Mouse (Mus musculus) MEL (cell line): ENCODE measurements around the gene Rnase12. TPM values are rescaled to one million over a fixed set of nuclear protein-coding genes. Genes with fewer than 3 reads are reported as not detected.
A peak's percentile ranks its signal among the peaks of the same experiment; 100 is the strongest.

ENCODE experiments used
- DNase-seq: peaks from one replicate; pipeline ENCODE4 v3.0.0; 2011; ENCODE audit warnings: low read depth, low spot score
- H3K27ac ChIP-seq: 2 replicates; pipeline ENCODE4 v1.5.1; 2012; ENCODE audit warnings: low read depth, mild to moderate bottlenecking, control low read depth, low read length, moderate library complexity; ENCODE audit not compliant: control insufficient read depth
- H3K27me3 ChIP-seq, 2 experiments: fragments of 150-350 bp in 1 of 2; sonication (generic) in 1 of 2; 2 replicates each; pipeline ENCODE4 v1.6.1; 2012; ENCODE audit warnings: low read length in 2 of 2, mild to moderate bottlenecking in 2 of 2, improper control_type of control experiment in 1 of 2, moderate library complexity in 1 of 2; ENCODE audit not compliant: insufficient read depth in 2 of 2, control insufficient read depth in 1 of 2
- H3K36me3 ChIP-seq, 2 experiments: 2 replicates each; pipeline ENCODE4 v1.6.1; 2012 to 2014; ENCODE audit warnings: low read length in 2 of 2, improper control_type of control experiment in 1 of 2, inconsistent platforms in 1 of 2, mild to moderate bottlenecking in 1 of 2; ENCODE audit not compliant: insufficient read depth in 2 of 2, control insufficient read depth in 1 of 2
- H3K4me1 ChIP-seq, 2 experiments: fragments of 150-350 bp in 1 of 2; sonication (generic) in 1 of 2; 2 replicates each; pipeline ENCODE4 v1.6.1; 2012; ENCODE audit warnings: low read length in 2 of 2, improper control_type of control experiment in 1 of 2, mild to moderate bottlenecking in 1 of 2; ENCODE audit not compliant: insufficient read depth in 2 of 2, control insufficient read depth in 1 of 2
- H3K4me3 ChIP-seq, 2 experiments: fragments of 150-350 bp in 1 of 2; sonication (generic) in 1 of 2; 2 replicates each; pipeline ENCODE4 v1.5.1; 2012; ENCODE audit warnings: low read depth in 2 of 2, low read length in 2 of 2, mild to moderate bottlenecking in 2 of 2, moderate library complexity in 2 of 2, control low read depth in 1 of 2, improper control_type of control experiment in 1 of 2; ENCODE audit not compliant: control insufficient read depth in 1 of 2, insufficient read depth in 1 of 2
- H3K79me2 ChIP-seq: 2 replicates; pipeline ENCODE4 v1.6.1; 2012; ENCODE audit warnings: mild to moderate bottlenecking, low read length, moderate library complexity; ENCODE audit not compliant: control insufficient read depth, poor library complexity, insufficient read depth
- H3K9ac ChIP-seq: 2 replicates; pipeline ENCODE4 v1.6.1; 2012; ENCODE audit warnings: low read depth, mild to moderate bottlenecking, control low read depth, low read length, moderate library complexity; ENCODE audit not compliant: control insufficient read depth, poor library complexity, severe bottlenecking
- H3K9me3 ChIP-seq: fragments of 150-350 bp; sonication (generic); replicated peaks from 2 replicates; pipeline ENCODE4 v1.6.1; 2012; ENCODE audit warnings: mild to moderate bottlenecking, low read length, improper control_type of control experiment, moderate library complexity; ENCODE audit not compliant: insufficient read depth
- CHD1 ChIP-seq: IDR thresholded peaks from 2 replicates; pipeline ENCODE4 v1.6.1; 2012; ENCODE audit warnings: low read depth, mild to moderate bottlenecking, inconsistent platforms, low read length, improper control_type of control experiment
- E2F4 ChIP-seq: IDR thresholded peaks from 2 replicates; pipeline ENCODE4 v1.6.1; 2011; ENCODE audit warnings: low read depth, low read length, improper control_type of control experiment, borderline replicate concordance
- ELF1 ChIP-seq: IDR thresholded peaks from 2 replicates; pipeline ENCODE4 v1.6.1; 2014; ENCODE audit warnings: low read depth, mild to moderate bottlenecking, inconsistent platforms, low read length, improper control_type of control experiment, moderate library complexity
- EP300 ChIP-seq, 2 experiments: IDR thresholded peaks; 2 replicates each; pipeline ENCODE4 v1.6.1; 2011; ENCODE audit warnings: improper control_type of control experiment in 2 of 2, low read length in 2 of 2, low read depth in 1 of 2, mild to moderate bottlenecking in 1 of 2
- ETS1 ChIP-seq: IDR thresholded peaks from 2 replicates; pipeline ENCODE4 v1.6.1; 2012; ENCODE audit warnings: low read depth, mild to moderate bottlenecking, inconsistent platforms, low read length, improper control_type of control experiment, moderate library complexity
- GATA1 ChIP-seq: IDR thresholded peaks from 2 replicates; pipeline ENCODE4 v1.6.1; 2011; ENCODE audit warnings: low read depth, low read length, improper control_type of control experiment
- MAFK ChIP-seq: IDR thresholded peaks from 2 replicates; pipeline ENCODE4 v1.6.1; 2011; ENCODE audit warnings: low read depth, mild to moderate bottlenecking, low read length, improper control_type of control experiment, borderline replicate concordance
- MAZ ChIP-seq: IDR thresholded peaks from 2 replicates; pipeline ENCODE4 v1.6.1; 2012; ENCODE audit warnings: low read depth, mild to moderate bottlenecking, inconsistent platforms, low read length, improper control_type of control experiment
- MYB ChIP-seq: IDR thresholded peaks from 2 replicates; pipeline ENCODE4 v1.6.1; 2011; ENCODE audit warnings: mild to moderate bottlenecking, low read depth, low read length, improper control_type of control experiment
- MYC ChIP-seq: IDR thresholded peaks from 2 replicates; pipeline ENCODE4 v1.6.1; 2011; ENCODE audit warnings: low read depth, mild to moderate bottlenecking, low read length, improper control_type of control experiment, moderate library complexity
- POLR2AphosphoS2 ChIP-seq: IDR thresholded peaks from 2 replicates; pipeline ENCODE4 v1.6.1; 2011; ENCODE audit warnings: low read length, improper control_type of control experiment
- RAD21 ChIP-seq: IDR thresholded peaks from 2 replicates; pipeline ENCODE4 v1.6.1; 2011; ENCODE audit warnings: mild to moderate bottlenecking, low read depth, low read length, improper control_type of control experiment
- SIN3A ChIP-seq: IDR thresholded peaks from 2 replicates; pipeline ENCODE4 v1.6.1; 2012; ENCODE audit warnings: low read length, improper control_type of control experiment, inconsistent platforms
- TAL1 ChIP-seq: IDR thresholded peaks from 2 replicates; pipeline ENCODE4 v1.6.1; 2012; ENCODE audit warnings: mild to moderate bottlenecking, inconsistent platforms, low read length, moderate library complexity, mixed read lengths
- USF2 ChIP-seq, 2 experiments: IDR thresholded peaks; 2 replicates each; pipeline ENCODE4 v1.6.1; 2011 to 2012; ENCODE audit warnings: improper control_type of control experiment in 2 of 2, low read length in 2 of 2, borderline replicate concordance in 1 of 2, inconsistent platforms in 1 of 2, low read depth in 1 of 2, mild to moderate bottlenecking in 1 of 2; ENCODE audit not compliant: insufficient read depth in 1 of 2
- ZC3H11A ChIP-seq: IDR thresholded peaks from 2 replicates; pipeline ENCODE4 v1.6.1; 2012; ENCODE audit warnings: low read depth, mild to moderate bottlenecking, inconsistent platforms, low read length, improper control_type of control experiment
- ZNF384 ChIP-seq: IDR thresholded peaks from 2 replicates; pipeline ENCODE4 v1.6.1; 2012; ENCODE audit warnings: low read depth, mild to moderate bottlenecking, inconsistent platforms, low read length, improper control_type of control experiment
- polyA plus RNA-seq, 2 experiments: library from polyadenylated mRNA; stranded (reverse) in 1 of 2; unstranded in 1 of 2; fragments of >175 nt in 1 of 2; fragments of >200 nt in 1 of 2; gene quantifications; 2 replicates each; pipeline versions ENCODE4 v1.2.1 to v1.2.4; 2012; ENCODE audit warnings: low replicate concordance in 2 of 2, low read depth in 1 of 2; ENCODE audit not compliant: insufficient read length in 2 of 2, insufficient read depth in 1 of 2, missing spikeins in 1 of 2
- total RNA-seq: library from RNA; depleted of rRNA; stranded (reverse); fragments of 300-350 nt; gene quantifications from 2 replicates; pipeline ENCODE4 v1.2.3, GENCODE M21; 2012

Gene Rnase12
- total and polyA plus RNA-seq, 3 experiments = not detected

DNA sequence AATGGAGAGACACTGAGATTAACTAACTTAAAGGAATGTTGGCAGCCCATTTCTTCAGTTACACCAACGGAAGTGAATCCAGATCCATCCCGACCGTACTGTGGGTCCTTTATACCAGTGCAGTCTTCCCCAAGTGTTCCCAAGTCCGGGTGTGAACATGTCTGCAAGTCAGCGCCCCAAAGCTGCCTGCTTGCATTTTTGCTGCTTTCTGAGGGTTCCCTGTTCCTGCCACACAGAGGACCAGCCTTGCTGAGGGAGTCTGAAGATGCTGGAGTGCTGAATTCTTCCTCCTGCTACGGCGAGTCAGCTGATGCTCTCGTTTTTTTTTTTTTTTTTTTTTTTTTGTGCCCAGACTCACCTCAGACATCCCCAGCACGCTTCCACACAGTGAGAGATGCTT is 37.5 kb upstream of the Rnase12 start:
- TF ChIP-seq MAZ (no peak), E2F4 (no peak), TAL1 (no peak), MYC (no peak), POLR2AphosphoS2 (no peak), ZC3H11A (no peak), MYB (no peak)
- Histone ChIP-seq H3K4me3 (no peak overlapping the region), H3K27ac (no peak overlapping the region), H3K27me3 (no peaks in the 10 kb centered on the region), H3K9ac (no peak overlapping the region), H3K79me2 (no peaks in the 10 kb centered on the region), H3K36me3 (no peaks in the 10 kb centered on the region; a peak in 1 of 4 replicates), H3K4me1 (no peaks in the 10 kb centered on the region), H3K9me3 (no peaks in the 10 kb centered on the region)
- DNase-seq = no peak

GRCm38 (mm10) chr14:51094096-51094875 is 36.8 kb upstream of the Rnase12 start:
- DNase-seq = no peak
- H3K27me3 ChIP-seq = no peaks in the 10 kb centered on the region
- no peaks in the 10 kb centered on the region for H3K9me3 ChIP-seq
- no peak overlapping the region for H3K9ac ChIP-seq
- TF ChIP-seq CHD1 = no peak
- H3K79me2 ChIP-seq = no peaks in the 10 kb centered on the region
- H3K4me1 ChIP-seq = no peaks in the 10 kb centered on the region
- no peak overlapping the region for H3K4me3 ChIP-seq
- H3K27ac ChIP-seq = no peak overlapping the region
- H3K36me3 ChIP-seq = no peaks in the 10 kb centered on the region; a peak in 1 of 4 replicates

DNA sequence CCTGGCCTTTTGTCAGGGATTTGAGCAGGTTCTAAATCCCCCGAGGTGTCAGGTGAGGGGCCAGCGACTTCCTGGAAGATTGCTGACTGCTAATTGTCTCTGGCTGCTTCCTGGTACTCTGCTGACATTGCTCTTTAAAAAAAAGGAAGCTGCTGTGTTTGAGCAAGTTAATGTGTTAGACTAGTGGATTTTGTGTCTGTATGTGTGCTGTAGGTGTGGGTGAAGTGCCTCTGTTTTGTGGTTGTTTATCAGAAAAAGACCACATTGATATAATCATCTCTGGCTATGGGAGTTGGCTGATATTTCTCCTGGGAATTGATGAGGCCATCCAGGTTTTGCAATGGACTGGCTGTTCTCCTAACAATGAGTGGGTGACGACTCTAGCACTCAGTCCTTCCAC is 36.0 kb upstream of the Rnase12 start:
- Histone ChIP-seq H3K4me3 (no peak overlapping the region), H3K4me1 (no peaks in the 10 kb centered on the region), H3K79me2 (no peaks in the 10 kb centered on the region), H3K9ac (no peak overlapping the region), H3K9me3 (no peaks in the 10 kb centered on the region), H3K27me3 (no peaks in the 10 kb centered on the region), H3K27ac (no peak overlapping the region), H3K36me3 (no peaks in the 10 kb centered on the region; a peak in 1 of 4 replicates)
- TF ChIP-seq GATA1 (no peak), RAD21 (no peak), MAFK (peak; percentile 67; the same call in 1 of the 2 replicates), ELF1 (peak; percentile 63; the same call in 1 of the 2 replicates), MYC (no peak), ZNF384 (peak; percentile 59), EP300 (IDR thresholded peaks at IDR 0.05; ENCODE audit: low read depth in 1 of 2, low read length in 2 of 2) (peak in 1 of 2 experiments; percentile 29; a peak in 1 of 4 replicates), SIN3A (peak; percentile 24; the same call in 1 of the 2 replicates), USF2 (IDR thresholded peaks at IDR 0.05; ENCODE audit: borderline replicate concordance in 1 of 2, insufficient read depth in 1 of 2, low read depth in 1 of 2, low read length in 2 of 2) (no peak), ETS1 (0 out of 2 replicates have a peak, but pooled peaks have one; percentile 12)
- DNase-seq = peak; percentile 65
